Mouse (Mus musculus) heart, embryonic 16.5 days (tissue): ENCODE measurements around the gene Cplx1. TPM values are rescaled to one million over a fixed set of nuclear protein-coding genes. Genes with fewer than 3 reads are reported as not detected.

Source experiments
- ATAC-seq: fragments of 200-750 bp; cut with Nextera tagmentation; replicated peaks from 2 replicates; pipeline ENCODE4 v1.8.0; 2017; ENCODE audit warnings: moderate number of reproducible peaks; ENCODE audit not compliant: insufficient read depth, low FRiP score; ENCODE audit errors: extremely low read depth
- H3K27ac ChIP-seq: fragments of 300-500 bp; sonication (generic); 2 replicates; pipeline ENCODE4 v1.5.1; 2014; ENCODE audit warnings: mild to moderate bottlenecking, low read length, control low read depth, moderate library complexity
- H3K27me3 ChIP-seq: fragments of 300-500 bp; sonication (generic); 2 replicates; pipeline ENCODE4 v1.6.1; 2014; ENCODE audit warnings: low read length, mixed read lengths; ENCODE audit not compliant: control insufficient read depth, insufficient read depth
- H3K36me3 ChIP-seq: fragments of 300-500 bp; sonication (generic); 2 replicates; pipeline ENCODE4 v1.6.1; 2014; ENCODE audit not compliant: control insufficient read depth, insufficient read depth
- H3K4me1 ChIP-seq: fragments of 300-500 bp; sonication (generic); 2 replicates; pipeline ENCODE4 v1.6.1; 2014; ENCODE audit warnings: low read length, mixed read lengths; ENCODE audit not compliant: control insufficient read depth, insufficient read depth
- H3K4me2 ChIP-seq: fragments of 300-500 bp; sonication (generic); 2 replicates; pipeline ENCODE4 v1.6.1; 2014; ENCODE audit warnings: low read depth, mild to moderate bottlenecking, control low read depth, low read length
- H3K4me3 ChIP-seq: fragments of 300-500 bp; sonication (generic); 2 replicates; pipeline ENCODE4 v1.5.1; 2014; ENCODE audit warnings: mild to moderate bottlenecking, control low read depth, low read length
- H3K9ac ChIP-seq: fragments of 300-500 bp; sonication (generic); 2 replicates; pipeline ENCODE4 v1.6.1; 2014; ENCODE audit warnings: low read length, control low read depth
- H3K9me3 ChIP-seq: fragments of 300-500 bp; sonication (generic); replicated peaks from 2 replicates; pipeline ENCODE4 v1.6.1; 2016; ENCODE audit warnings: low read length; ENCODE audit not compliant: control insufficient read depth
- WGBS: fragments of 180-500 bp; shearing (Covaris S2); extraction: QIAGEN DNeasy Blood & Tissue Kit; methylation state at CpG from one replicate; pipeline ENCODE4 v1.1.7; 2014; 5-methylcytosine and 5-hydroxymethylcytosine counted together
- polyA plus RNA-seq: library from polyadenylated mRNA; unstranded; fragments of >200 nt; fragmentation: Nextera tagmentation; extraction: Ambion mirVana; gene quantifications from 2 replicates; pipeline ENCODE4 v1.2.1, GENCODE M21; 2015

The Cplx1 gene
- polyA plus RNA-seq, 1 experiment from 2014 or later, result 0.59 TPM

- no peaks in the 10 kb centered on the region for H3K9me3 ChIP-seq
- peaks cover 29% of the 10 kb centered on the region for H3K36me3 ChIP-seq
- ATAC-seq, result no peak
- no peak overlapping the region for H3K4me2 ChIP-seq
- H3K4me1 ChIP-seq, result no peaks in the 10 kb centered on the region
- no peak overlapping the region for H3K9ac ChIP-seq
- no peaks in the 10 kb centered on the region for H3K27me3 ChIP-seq
- no peak overlapping the region for H3K4me3 ChIP-seq
- no peak overlapping the region for H3K27ac ChIP-seq
- WGBS, result 83% methylated on average over 2 of the region's 2 CpGs
These were observed 64.6 kb downstream of the Cplx1 start for GRCm38 (mm10) chr5:108485239-108485638.

- no peak overlapping the region for H3K4me3 ChIP-seq
- H3K27ac ChIP-seq, result no peak overlapping the region
- WGBS, result 92% methylated on average over 6 of the region's 6 CpGs
- H3K27me3 ChIP-seq, result no peaks in the 10 kb centered on the region
- ATAC-seq, result no peak
- no peak overlapping the region for H3K9ac ChIP-seq
- H3K9me3 ChIP-seq, result no peaks in the 10 kb centered on the region
- no peak overlapping the region for H3K4me2 ChIP-seq
- no peaks in the 10 kb centered on the region for H3K4me1 ChIP-seq
- H3K36me3 ChIP-seq, result peaks cover 22% of the 10 kb centered on the region
These were observed 66.8 kb downstream of the Cplx1 start for GRCm38 (mm10) chr5:108483006-108483405.

DNA sequence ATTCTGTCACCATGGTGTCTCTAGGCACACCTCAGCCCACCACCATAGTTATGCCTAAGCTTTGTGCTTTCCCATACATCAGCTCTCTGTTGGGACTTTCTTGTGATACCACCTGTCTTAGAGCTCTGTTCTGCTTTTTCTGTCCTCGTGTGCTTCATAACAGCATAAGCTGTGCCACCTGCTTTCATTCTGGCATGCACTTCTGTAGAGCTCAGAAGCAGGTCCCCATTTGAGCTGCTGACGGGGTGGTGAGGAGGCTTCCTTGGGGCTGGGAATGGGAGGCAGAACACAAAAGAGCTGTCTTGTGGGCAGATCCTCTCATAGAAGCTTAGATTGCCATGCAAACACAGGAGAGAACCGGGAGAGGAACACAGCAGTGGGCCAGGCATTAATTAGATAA, 73.8 kb downstream of the Cplx1 start:
- H3K4me2 ChIP-seq, result no peak overlapping the region
- peaks cover 59% of the 10 kb centered on the region for H3K36me3 ChIP-seq
- no peak overlapping the region for H3K27ac ChIP-seq
- no peak for ATAC-seq
- no peaks in the 10 kb centered on the region for H3K4me1 ChIP-seq
- H3K9ac ChIP-seq, result no peak overlapping the region
- 95% methylated on average over 3 of the region's 3 CpGs for WGBS
- no peaks in the 10 kb centered on the region for H3K9me3 ChIP-seq
- H3K27me3 ChIP-seq, result no peaks in the 10 kb centered on the region
- no peak overlapping the region for H3K4me3 ChIP-seq

GRCm38 (mm10) chr5:108473737-108474136, 76.1 kb downstream of the Cplx1 start:
- 80% methylated on average over 4 of the region's 4 CpGs for WGBS
- H3K4me3 ChIP-seq, result no peak overlapping the region
- no peak overlapping the region for H3K9ac ChIP-seq
- H3K4me1 ChIP-seq, result no peaks in the 10 kb centered on the region
- no peak overlapping the region for H3K4me2 ChIP-seq
- no peak for ATAC-seq
- H3K36me3 ChIP-seq, result peaks cover 56% of the 10 kb centered on the region
- H3K27me3 ChIP-seq, result no peaks in the 10 kb centered on the region
- no peaks in the 10 kb centered on the region for H3K9me3 ChIP-seq
- H3K27ac ChIP-seq, result no peak overlapping the region

- no peaks in the 10 kb centered on the region for H3K9me3 ChIP-seq
- H3K4me3 ChIP-seq, result no peak overlapping the region
- WGBS, result 80% methylated on average over 7 of the region's 7 CpGs
- no peak for ATAC-seq
- H3K4me2 ChIP-seq, result no peak overlapping the region
- H3K27ac ChIP-seq, result no peak overlapping the region
- no peaks in the 10 kb centered on the region for H3K27me3 ChIP-seq
- H3K4me1 ChIP-seq, result peaks cover 23% of the 10 kb centered on the region
- H3K36me3 ChIP-seq, result peaks cover 22% of the 10 kb centered on the region
- no peak overlapping the region for H3K9ac ChIP-seq
These were observed 80.2 kb downstream of the Cplx1 start for GRCm38 (mm10) chr5:108469617-108470016.

Other genes with a start within 250 kb of the Cplx1 start
- gene Pigg, start 237.4 kb downstream of the Cplx1 start, polyA plus RNA-seq, result 5.4 and 6.3 TPM in 2 replicates
- gene Gm42517, start 182.1 kb downstream of the Cplx1 start, polyA plus RNA-seq, result not detected in 2 replicates
- 0.26 TPM in 1 of 2 replicates, not detected in the other for gene Pde6b, start 161.6 kb downstream of the Cplx1 start, polyA plus RNA-seq
- 740 and 758 TPM in 2 replicates for gene Atp5k, start 115.6 kb downstream of the Cplx1 start, polyA plus RNA-seq
- gene Mfsd7a, start 101.1 kb downstream of the Cplx1 start, polyA plus RNA-seq, result 0.30 TPM in 2 replicates
- gene Pcgf3, start 88.8 kb downstream of the Cplx1 start, polyA plus RNA-seq, result 16.3 and 18.3 TPM in 2 replicates
- 32.3 and 33.9 TPM in 2 replicates for gene Gak, start 79.7 kb upstream of the Cplx1 start, polyA plus RNA-seq
- gene Tmem175, start 79.7 kb upstream of the Cplx1 start, polyA plus RNA-seq, result 16.6 and 19.7 TPM in 2 replicates
- 13.9 and 15.5 TPM in 2 replicates for gene Idua, start 110.3 kb upstream of the Cplx1 start, polyA plus RNA-seq
- gene Dgkq, start 119.6 kb upstream of the Cplx1 start, polyA plus RNA-seq, result 6.3 and 7.2 TPM in 2 replicates
- 0.41 and 0.61 TPM in 2 replicates for gene Slc26a1, start 125.5 kb upstream of the Cplx1 start, polyA plus RNA-seq
- 6.4 and 11.4 TPM in 2 replicates for gene Fgfrl1, start 142.4 kb upstream of the Cplx1 start, polyA plus RNA-seq
- gene Rnf212, start 225.0 kb upstream of the Cplx1 start, polyA plus RNA-seq, result not detected in 2 replicates
- gene Tmed11, start 245.3 kb upstream of the Cplx1 start, polyA plus RNA-seq, result not detected in 2 replicates